Mouse (Mus musculus) thymus, postnatal 25 days (tissue): Measurements from ENCODE around the gene Zfp445.

Source experiments
- DNase-seq: peaks from one replicate; pipeline ENCODE4 v3.0.0; 2022

Zfp445 gene

GRCm38 (mm10) chr9:122829826-122830380 is 35.9 kb downstream of the Zfp445 start:
- no peak for DNase-seq

GRCm38 (mm10) chr9:122826743-122827142 is 39.1 kb downstream of the Zfp445 start:
- DNase-seq, result no peak

DNA sequence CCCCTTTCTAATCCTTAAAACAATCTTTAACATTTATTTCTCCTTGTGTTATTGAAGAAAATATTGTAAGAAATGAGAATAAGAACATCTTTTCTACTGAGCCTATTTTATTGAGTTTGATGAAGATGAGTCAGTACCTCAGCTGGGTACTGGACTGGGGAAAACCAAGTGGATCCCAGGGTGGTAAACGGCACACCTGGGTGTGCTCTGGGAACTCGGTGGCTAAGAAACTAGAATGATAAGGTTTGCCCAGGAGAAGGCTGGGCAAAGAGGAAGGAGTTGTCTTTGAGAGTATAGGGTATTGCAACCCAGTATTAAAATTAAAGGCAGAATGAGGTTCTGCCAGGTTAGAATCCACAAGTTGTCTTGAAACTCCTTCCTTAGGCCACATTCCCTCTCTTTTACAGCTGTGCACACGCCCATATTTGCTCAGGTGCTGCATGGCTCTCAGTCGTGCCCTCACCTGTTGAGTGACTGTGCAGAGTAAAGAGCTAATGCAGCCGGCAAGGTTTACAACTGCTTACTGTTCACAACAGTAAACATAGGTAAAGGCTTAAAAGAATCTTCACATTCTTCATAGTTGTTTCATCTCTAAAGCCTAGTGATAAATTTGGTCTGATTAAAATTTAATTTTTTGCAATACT is 42.3 kb downstream of the Zfp445 start:
- DNase-seq, result no peak

- DNase-seq, result no peak
Observed at GRCm38 (mm10) chr9:122815239-122815851, 50.5 kb downstream of the Zfp445 start.

GRCm38 (mm10) chr9:122814775-122815174 is 51.0 kb downstream of the Zfp445 start:
- DNase-seq, result no peak

- DNase-seq, result no peak
Observed at GRCm38 (mm10) chr9:122812386-122812785, 53.4 kb downstream of the Zfp445 start.

GRCm38 (mm10) chr9:122810212-122810611 is 55.6 kb downstream of the Zfp445 start:
- DNase-seq, result no peak

GRCm38 (mm10) chr9:122807186-122807585 is 58.6 kb downstream of the Zfp445 start:
- no peak for DNase-seq

GRCm38 (mm10) chr9:122805845-122806341 is 59.9 kb downstream of the Zfp445 start:
- DNase-seq, result no peak

DNA sequence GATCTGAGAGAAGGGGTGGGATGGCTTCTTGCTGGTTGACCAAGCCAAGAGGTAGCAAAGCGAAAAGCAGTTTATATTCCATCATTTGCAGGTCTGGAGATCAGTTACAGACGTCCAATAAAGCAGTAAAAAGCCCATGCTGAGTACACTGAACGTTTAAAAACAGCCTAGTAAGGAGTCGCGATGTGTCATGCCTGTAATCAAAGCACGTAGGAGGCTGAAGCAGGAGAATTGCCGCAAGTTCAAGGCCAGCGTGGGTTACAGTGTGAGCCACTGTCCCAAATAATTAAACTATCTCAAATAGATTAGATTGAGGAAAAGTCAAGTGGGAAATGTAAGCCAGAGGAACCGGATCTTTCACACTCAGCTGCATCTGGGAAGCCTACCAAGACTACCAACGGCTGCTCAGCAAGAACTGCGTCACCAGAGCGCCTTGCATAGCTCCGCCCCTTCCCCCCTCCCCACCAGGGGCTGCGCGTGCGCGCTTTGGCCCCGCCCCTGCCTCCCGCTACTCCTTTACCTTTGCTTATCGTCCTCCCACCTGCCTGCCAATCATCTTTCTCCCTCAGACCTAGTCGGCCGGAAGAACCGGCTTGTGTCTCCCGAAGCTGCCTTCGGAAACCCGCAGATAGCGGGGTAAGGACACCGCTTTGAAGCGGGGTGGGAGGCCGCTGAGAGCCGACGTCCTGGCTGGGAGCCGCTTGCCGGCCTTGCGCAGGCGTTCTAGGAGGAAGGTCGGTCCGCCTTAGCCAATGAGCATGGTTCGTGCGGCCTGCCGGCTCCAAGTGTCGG is 60.6 kb downstream of the Zfp445 start, which contains the start of gene Tcaim:
Gene Tcaim, plus strand, starts transcription at position 487 of the 792 bp plus-strand sequence.
- peak; percentile 93 for DNase-seq
